Mouse (Mus musculus) olfactory bulb, adult 2 months (tissue): ENCODE results near the gene Tmigd3.

ENCODE experiments used
- CTCF ChIP-seq: fragments of 200-500 bp; IDR thresholded peaks from 2 replicates; pipeline ENCODE4 v1.5.1; 2012; ENCODE audit warnings: low read depth, mild to moderate bottlenecking, low read length, moderate library complexity; ENCODE audit not compliant: insufficient read depth
- POLR2A ChIP-seq: fragments of 200-500 bp; IDR thresholded peaks from 2 replicates; pipeline ENCODE4 v1.6.1; 2012; ENCODE audit warnings: mild to moderate bottlenecking, low read depth, low read length, moderate library complexity; ENCODE audit not compliant: insufficient read depth

DNA sequence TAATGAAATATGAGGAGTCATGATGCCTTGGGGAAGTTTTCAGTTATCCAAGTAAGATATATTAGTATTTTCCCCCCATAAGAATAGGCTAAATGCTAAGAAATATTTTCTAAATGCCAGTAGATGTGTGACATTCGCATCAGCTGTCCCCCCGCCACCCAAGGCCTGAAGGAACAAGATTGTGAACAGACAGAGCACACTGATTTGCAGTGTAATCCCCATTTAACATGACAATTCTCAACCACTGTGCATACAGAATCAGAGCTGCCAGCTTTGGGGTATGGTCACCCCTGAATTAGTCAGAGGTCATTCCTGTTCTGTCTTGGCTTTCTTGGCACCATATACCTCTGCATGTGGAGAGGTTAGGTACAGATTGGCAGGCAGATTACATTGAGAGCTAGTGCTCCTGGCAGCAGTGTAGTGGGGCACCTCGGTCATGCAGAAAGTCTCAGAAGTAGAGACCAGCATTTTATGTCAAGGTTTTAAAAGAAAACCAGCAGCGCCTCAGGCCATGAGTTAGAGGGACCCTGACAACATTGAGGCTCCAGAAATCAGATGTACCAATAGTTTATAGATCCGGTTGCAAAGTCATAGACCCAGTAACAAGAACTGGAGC lies 101.2 kb downstream of the Tmigd3 start:
- no peak for TF ChIP-seq POLR2A
- TF ChIP-seq CTCF = no peak
